Mouse (Mus musculus) kidney, adult 2 months (tissue): ENCODE measurements around the gene Lrch4.
A peak's percentile ranks its signal among the peaks of the same experiment; 100 is the strongest.

Experiments used
- CTCF ChIP-seq: fragments of 200-500 bp; conservative IDR thresholded peaks from 2 replicates; pipeline ENCODE4 v1.5.1; 2011; ENCODE audit warnings: low read depth, mild to moderate bottlenecking, control low read depth, low read length, moderate library complexity, mixed read lengths; ENCODE audit not compliant: insufficient read depth, insufficient read length
- POLR2A ChIP-seq: fragments of 200-500 bp; IDR thresholded peaks from one replicate; pipeline ENCODE4 v1.6.1; 2011; ENCODE audit warnings: low read depth, low read length, control low read depth

DNA sequence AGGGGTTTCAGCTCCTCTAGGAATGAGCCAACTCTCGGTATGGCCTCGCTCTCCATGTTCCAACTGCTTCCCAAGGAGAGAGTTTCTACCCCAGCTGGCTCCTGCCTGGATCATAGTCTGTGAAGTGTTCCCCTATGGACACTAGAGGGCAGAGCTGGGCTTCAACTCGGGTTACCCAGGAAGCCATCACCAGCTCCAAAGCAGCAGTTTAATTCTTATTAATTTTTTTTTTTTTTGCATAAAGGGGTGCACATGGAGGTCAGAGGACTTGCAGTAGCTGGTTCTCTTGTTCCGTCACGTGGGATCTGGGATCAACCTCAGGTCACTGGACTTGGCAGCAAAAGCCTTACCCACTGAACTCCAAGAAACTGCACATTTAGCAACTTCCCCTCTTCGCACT is 28.1 kb downstream of the Lrch4 start:
- TF ChIP-seq POLR2A (no peak), CTCF (peak; percentile 86)
